Mouse (Mus musculus) lung, postnatal 25 days (tissue): Measurements from ENCODE around the gene Samsn1.
A peak's percentile ranks its signal among the peaks of the same experiment; 100 is the strongest.

Source experiments
- DNase-seq: peaks from one replicate; pipeline ENCODE4 v3.0.0; 2022; ENCODE audit warnings: low spot score

Gene Samsn1

DNA sequence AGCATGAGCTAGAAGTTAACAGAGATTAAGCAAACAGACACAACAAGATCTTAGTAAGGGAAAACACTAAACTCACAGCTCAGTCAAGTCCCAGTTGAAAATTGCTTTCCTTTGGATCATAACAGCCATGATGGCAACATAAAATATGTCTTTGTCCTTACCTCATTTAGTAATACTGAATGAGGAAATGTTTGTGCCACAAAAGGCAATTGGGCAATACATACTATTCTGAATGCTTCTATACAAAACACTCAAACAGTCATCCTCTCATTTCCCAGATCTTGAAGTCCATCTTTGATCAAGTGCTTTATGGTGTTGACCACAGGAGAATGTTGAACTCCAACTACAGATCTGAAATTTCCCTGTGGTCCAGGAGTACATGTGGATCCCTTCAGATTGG, 88.7 kb downstream of the Samsn1 start:
- no peak for DNase-seq

DNA sequence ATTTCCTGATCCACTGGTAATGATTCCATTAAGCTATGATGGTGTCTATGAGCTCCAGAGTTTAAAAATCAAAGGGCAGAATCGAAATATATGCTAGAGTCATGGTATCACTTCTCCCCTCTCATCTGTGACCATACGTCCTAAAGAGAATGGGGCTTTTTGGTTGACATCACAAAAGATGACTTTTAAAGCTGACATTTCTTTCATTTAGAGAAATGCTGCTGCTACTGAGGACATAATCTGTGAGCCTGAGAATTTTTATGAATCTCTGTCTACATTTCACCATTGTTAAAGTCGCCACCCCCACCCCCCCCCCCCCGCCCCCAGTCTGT, 91.9 kb downstream of the Samsn1 start:
- DNase-seq = no peak

DNA sequence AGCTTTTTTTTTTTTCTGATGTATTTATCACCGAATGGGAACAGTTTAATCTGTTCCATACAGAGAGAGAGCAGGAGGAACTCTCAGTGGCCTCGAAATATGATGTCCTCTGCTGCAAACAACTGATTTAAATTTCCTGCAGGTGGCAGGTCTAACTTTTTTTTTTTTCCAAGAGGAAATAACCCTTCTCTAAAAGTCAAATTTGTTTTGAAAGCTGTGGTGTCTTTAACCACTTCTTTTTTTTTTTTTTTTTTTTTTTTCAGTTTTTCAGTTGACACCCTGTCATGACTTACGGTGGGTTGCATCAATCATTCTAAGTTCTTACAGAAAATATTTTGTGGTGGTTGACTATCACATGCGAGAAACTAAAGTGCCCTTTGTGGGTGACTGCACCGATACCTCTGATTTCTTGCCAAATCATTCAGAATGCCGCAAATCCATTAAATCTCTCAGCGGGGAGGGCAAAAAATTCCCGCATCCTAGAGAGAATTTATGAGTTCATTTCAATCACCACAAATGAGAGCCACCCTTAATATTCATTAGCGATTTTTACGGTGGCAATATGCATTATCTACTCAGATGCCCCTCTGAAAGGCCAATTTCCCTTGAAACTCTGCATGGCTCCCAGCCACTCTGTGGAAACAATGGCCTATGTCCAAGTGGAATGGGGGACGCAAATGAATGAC, 92.4 kb downstream of the Samsn1 start:
- DNase-seq = no peak

DNA sequence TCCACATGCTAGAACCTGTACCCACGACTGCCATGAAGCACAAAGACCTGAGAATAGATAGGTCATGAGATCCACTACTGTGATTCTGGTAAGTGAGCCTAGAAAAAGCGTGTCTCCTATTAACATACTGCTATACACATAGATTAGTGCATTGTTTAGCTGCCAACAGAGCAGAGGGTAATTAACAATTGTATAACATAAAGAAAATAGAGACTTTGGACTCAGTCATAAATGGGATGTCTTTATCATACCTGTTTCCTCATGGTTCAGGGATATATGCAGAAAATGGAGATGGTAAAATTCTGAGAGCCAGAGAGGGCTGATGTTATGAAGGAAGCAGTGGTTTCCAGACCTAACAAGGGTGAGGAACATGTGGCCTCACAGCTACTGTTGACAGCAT, 95.6 kb downstream of the Samsn1 start:
- DNase-seq = no peak

DNA sequence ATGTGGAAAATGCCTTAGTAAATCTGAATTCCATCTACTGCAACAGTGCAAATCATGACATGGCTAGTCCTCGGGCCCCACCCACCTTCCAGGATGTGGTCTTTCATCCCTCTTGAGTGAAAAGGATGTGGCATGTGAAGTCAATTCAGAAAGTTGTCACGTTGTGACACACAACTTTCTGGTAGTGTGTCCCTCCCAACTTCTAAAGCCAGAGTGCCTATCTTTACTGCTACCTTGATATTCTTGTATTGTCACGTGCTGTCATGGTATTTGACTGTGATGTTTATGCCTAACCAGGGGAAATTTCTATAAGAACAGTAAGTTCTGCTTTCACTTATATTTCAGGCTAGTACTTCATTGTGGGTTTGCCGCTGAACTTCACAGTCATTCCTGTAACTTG, 101.2 kb downstream of the Samsn1 start:
- peak; percentile 5 for DNase-seq

DNA sequence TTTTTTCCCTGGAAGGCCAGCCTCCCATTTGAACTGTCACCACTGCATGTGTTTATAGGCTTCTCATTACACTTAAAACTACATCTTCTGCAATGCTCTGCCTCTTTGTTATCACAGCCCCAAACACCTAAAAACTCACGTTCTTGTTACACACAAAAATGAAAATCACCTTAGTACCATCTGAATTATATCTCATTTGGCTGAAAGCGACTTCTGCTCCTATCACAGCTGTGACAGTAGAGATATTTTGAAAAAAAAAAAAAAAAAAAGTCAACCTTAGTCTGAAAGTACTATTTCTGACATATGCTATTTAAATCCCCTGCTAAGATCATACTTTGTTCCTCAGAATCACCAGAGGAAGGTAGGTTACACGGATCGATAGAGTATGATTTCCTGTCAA, 102.8 kb downstream of the Samsn1 start:
- DNase-seq = no peak

DNA sequence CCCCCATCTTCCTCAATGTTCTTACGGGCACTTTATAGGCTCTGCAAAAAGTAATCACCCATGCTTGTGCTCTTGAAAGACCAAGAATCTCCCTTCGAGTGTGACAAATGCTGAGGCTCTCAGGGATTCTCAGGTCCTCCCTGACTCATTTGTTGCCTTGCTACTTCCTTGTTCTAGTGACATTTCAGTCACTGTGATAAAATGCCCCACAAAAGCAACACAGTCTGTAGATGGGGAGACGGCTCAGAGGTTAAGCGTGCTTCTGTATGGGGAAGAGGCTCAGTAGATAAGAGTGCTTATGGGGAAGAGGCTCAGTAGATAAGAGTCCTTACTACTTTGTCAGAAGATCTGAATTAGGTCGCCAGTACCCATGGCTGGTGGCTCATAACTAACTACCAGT, 104.4 kb downstream of the Samsn1 start:
- peak; percentile 6 for DNase-seq

DNA sequence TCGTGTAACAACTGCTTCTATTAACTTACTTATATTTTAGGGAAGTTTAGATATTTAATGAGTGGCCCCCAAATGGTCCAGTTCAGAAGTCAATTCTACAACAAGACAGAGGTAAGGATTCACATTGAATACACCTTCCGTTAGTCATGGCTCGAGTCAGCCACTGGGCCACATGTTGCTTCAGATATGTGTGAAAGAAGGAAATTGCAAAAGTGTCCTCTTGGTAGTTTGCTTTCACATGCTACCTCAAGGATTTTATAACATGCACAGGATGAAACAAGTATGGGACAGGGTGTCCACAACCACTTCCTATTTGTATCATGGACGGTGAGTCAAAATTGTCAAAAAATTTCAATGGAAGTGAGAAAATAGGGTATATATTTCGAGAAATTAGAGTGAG, 110.0 kb downstream of the Samsn1 start:
- DNase-seq = no peak

DNA sequence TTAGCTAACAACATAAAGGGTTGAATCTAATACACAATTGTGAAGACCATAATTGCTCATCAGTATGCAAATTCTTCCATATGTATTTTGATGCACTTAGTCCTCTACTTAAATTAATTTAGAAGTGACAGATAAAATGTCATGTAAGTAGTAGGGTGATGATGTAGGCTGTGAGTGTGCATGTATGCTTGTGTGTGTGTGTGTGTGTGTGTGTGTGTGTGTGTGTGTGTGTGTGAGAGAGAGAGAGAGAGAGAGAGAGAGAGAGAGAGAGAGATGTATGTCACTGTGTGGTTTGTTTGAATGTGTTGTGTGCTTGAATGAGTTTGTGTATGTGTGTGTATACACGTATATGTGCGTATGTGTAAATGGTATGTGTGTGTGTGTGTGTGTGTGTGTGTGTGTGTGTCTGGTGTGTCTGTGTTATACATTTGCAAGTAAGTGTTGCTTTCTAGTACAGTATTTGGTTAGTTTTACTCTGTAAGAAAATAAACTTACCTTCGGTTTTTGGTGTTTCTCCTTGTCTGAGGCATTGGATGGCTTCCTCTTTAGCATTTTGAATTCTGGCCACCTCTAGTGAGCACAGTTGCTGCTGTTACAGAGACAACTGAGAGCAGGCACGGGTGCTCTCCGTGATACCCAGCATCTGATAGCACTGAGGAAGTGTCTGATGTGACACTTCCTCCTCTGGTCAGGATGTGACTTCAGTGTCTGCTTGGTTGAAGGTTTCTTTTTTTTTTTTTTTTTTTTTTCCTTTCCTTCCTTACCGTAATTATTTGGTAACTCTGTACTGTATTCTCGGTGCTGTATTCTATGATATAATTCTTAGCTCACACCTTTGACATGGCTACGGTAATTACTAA, 113.2 kb downstream of the Samsn1 start:
- peak; percentile 57 for DNase-seq

DNA sequence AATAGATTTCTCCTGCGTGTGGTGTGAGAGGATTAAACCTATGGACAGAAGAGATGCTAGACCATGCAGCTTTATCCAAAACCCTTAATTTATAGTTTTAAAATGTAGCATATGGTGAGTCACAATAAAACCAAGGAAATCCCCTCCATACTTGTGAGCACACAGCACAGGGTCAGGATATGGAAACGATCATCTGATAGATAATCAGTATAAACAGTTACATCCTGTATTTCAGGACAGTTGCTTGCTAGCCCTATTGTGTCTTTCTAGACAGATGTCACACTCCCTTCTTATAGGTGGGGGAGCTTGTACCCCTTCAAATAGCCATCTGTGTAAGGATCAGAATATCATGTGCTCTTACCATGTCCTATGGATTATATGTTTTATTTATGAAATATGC, 115.3 kb downstream of the Samsn1 start:
- DNase-seq = no peak

DNA sequence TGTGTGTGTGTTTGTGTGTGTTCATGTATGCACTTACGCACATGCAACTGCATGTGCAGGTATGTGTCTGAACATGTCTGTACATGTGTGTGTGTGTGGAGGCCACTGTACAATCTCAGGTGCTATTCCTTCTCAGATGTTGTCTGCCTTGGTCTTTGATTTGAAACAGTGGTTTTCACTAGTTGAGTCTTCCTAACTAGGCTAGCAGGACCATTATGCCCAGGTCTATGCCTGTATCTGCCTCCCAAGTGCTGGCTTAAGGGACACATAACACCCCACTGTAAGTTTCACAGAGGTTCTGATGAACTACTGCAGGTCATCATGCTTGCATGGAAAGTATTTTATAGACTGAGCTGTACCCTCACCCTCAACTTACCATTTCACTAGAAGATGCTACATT, 115.8 kb downstream of the Samsn1 start:
- no peak for DNase-seq

DNA sequence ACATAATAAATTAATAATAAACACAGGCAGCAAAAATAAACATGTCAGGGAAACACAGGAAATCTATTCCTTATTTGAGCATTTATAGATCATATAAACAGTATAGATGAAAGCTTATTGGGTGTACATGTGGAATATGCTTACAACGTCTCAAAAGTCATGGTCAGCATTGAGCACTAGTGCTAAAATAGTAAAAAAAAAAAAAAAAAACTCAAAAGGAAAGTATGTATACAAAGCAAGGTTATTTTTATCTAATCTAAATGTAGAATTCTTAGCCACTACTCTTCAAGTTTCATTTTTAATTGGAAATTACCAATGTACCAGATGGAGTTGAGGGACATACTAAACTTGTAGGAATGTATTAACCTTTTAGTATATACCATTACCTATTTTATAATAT, 116.8 kb downstream of the Samsn1 start:
- DNase-seq = no peak

DNA sequence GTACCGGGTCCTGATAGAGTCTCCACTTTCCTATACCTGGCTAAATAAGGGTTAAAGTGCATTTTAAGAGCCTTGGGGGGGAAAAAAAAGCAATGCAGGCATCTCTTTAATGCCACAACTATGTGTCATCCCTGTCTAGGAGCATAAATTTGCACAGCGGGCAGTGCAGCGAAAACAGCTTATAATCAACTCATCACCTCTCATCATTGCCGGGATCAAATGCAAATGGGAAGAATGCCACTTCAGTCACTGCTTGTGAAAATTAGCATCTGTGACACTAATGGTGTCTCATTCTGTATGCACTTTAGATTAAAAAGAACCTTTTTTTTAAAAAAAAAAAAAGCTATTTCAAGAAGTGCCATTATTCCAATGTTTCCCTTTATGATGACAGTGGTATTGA, 118.0 kb downstream of the Samsn1 start:
- DNase-seq = no peak

DNA sequence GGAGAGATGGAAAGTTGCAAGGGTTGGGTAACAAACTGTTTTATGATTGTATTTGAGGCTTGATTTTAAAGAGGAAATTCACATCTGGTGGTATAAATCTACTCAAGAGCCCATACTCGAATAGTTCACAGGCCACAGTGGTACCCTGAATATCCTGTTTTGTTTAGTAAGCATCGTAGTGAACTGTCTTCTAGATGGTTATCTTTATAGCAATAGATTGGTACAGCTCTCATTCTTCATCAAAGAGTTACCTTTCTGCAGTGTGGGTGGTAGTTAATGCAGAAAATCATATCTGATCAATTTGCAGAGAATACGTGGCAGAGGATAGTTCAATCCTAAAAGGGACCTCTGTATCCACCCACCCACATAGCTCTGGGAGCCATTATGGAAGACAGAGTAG, 119.1 kb downstream of the Samsn1 start:
- no peak for DNase-seq

DNA sequence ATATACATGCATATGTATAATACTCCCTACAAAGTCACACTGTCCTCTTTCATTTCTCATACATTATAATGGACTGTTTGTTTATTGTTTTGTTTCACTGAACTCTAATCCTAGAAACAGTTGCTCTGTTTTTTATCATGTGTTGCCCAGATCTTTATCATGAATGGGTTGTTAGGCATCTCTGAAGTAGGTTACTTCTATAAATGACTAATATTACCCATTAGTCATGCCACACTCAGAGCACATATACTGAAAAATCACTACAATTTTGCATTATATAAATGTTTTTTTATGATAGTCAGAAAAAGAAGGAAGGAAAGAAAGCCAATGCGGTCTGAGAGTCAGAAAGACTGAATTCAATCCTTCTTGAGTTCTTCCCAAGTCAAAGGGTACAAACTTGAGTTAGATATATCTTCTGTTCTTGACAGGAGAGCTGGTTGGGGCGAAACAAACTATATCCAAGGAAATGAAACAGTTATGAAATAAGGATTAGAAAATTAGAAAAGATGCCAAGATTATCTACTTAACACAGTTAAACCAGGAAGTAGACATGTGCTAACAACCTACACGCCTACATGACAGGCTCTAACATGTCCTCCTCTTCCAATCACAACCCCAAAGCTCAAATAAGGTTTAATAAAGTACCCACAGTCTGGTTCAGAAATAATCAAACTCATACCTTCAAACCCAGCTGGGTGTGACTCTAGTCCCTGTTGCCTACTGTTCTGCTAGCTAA, 122.0 kb downstream of the Samsn1 start:
- DNase-seq = no peak

DNA sequence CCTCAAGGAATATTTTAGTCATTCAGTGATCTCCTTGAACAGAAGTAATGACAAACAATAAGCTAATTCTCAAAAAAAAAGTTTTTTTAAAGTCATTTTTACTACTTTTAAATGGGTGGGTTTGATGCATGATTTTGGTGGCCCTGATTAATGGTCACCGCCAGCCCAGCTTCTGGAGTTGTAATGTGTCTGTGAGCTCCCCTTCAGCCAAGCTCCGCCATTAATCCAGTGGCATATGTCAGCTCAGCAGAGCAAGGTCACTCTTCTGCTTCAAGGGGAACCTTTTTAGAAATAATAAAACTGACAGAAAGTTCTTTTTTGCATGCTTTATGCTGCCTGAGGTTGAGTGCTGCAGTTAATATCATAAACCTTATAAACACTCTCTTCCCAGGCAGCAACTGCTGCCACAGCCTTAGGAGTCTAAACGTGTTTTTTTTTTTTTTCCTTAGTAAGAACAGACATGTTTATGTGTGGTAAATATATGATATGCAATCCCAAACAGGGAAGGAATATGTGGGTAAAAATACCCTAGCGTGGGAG, 124.2 kb downstream of the Samsn1 start:
- no peak for DNase-seq

DNA sequence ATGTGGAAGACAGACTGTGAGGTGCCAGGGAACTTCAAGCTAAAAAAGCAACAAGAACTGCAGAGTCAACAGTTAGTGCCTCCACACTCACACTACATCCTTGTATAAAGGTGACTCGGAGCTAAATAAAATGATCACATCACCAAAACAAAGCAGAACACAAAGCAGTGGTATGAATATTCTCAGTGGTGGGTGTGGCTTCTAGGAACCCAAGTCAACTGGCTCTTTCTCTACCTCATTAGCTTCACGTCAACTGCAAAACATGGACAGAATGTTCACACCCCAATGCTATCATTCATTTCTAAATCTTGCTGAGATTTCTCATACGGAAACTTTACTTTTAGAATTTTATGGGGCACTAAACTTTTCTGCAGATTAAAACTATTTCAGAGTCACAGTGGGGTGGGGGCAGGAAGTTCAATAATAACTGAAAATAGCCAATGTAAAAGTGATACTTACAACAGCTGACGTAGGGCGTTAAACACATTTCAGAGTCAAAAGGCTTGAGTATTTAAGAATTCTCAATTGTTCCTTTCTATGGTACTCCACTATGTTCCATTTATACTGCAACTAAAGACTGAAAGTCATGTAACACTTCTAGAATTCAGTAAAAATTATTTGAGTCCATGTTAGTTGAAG, 127.7 kb downstream of the Samsn1 start:
- DNase-seq = no peak

DNA sequence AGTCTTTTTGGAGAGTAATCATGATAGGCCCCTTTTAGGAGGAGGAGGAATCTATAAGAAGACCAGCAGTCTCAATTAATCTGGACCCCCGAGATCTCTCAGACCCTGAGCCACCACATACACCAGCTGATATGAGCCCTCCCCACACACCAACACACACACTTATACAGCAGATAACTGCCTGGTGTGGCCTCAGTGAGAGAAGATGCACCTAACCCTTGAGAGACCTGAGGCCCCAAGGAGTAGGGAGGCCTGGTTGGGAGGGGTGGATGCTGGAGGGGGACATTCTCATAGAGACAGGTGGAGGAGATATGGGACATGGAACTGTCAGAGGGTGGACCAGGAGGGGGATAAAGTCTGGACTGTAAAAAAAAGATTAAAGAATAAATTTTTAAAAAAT, 128.6 kb downstream of the Samsn1 start:
- no peak for DNase-seq

DNA sequence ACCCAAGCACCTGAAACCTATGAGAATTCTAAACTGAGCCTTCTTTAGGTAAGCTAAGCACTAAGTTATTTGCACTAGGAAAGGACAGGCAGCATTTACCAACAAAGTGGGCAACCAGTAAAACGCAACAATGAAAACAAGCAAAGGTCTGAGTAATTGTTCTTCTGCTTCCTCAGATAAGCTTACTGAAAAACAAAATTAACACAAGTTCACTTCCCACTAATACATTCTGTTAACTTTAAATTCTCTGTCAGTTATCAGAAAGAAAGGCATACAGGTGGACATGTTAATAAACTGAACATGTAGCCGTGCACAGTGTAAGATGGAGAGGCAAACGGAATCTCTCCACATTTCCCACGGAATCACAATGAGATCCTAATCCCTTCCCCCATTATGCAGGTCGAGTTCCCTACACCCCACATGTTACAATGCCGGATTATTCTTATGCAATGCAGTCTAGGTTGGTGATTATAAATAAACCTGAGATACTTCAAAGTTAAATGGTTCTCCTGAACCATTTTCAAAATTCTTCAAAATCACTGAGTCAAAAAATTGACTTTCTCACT, 132.9 kb downstream of the Samsn1 start:
- no peak for DNase-seq

DNA sequence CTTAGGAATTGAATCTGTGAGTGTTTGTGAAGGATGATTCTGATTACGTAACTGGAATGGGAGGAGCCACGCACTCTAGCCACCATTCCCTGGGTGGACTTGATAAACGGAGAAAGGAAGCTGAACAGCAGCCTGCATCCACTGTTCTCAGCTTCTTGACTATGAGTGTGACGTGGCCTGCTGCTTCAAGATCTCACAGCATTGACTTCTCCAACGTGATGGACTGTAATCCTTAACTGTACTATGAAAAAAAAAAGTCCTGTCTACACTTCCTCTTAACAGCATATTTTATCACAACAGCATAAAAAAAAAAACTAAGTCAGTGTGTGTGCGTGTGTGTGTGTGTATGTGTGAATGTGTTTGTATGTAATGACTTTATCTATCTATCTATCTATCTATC, 134.9 kb downstream of the Samsn1 start:
- no peak for DNase-seq

DNA sequence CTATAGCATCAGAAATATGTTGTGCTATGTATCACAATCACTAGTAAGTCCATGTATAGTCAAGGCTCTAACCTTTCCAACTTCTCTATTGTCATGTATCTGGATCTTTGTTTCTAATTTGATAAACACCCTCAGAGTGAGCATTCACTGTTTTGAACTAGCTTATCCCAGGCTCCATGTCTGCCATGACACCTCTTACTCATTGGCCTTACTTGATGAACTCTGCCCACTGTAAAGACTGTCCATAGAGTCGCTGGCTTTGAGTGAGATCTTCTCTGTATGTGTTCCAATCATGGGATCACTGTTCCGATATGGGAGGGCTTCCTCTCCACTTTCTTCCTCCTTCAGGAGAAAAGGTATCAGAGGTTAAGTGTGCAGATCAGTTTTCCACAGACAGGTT, 143.2 kb downstream of the Samsn1 start:
- no peak for DNase-seq

DNA sequence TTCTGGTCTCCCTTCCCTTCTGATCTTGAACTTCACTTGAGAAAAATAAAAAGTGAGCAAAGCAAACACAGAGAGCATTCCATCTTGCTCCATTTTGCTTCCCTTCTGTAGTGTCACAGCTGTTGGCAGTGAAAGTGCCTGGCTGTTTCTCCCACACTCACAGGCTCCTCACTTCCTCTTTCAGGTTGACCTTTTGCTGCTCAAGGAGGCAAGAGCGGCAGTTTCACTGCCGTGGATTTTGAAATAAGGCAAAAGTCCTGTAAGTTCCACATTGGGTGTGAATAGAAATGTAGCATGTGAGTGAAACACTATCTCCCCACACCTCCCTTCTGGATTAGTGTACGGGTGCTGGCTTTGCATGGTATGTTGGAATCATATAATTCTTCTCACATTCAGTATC, 144.9 kb downstream of the Samsn1 start:
- DNase-seq = peak; percentile 47
